Mouse (Mus musculus) CH12.LX (cell line): ENCODE results near the gene Mbtps1. TPM values are rescaled to one million over a fixed set of nuclear protein-coding genes. Genes with fewer than 3 reads are reported as not detected.
A peak's percentile ranks its signal among the peaks of the same experiment; 100 is the strongest.

ENCODE experiments used
- DNase-seq: peaks from one replicate; pipeline ENCODE4 v3.0.0-alpha.2; 2013; ENCODE audit errors: extremely low read depth
- H3K27ac ChIP-seq: 2 replicates; pipeline ENCODE4 v1.5.1; 2012; ENCODE audit warnings: low read depth, mild to moderate bottlenecking, control low read depth, moderate library complexity; ENCODE audit not compliant: insufficient read depth
- H3K27me3 ChIP-seq: replicated peaks from 2 replicates; pipeline ENCODE3; 2012; ENCODE audit warnings: inconsistent platforms
- H3K36me3 ChIP-seq, 2 experiments: replicated peaks in 1 of 2; 2 replicates each; pipeline versions ENCODE3 to v1.6.1; 2012; ENCODE audit warnings: inconsistent platforms in 1 of 2, low read length in 1 of 2, mild to moderate bottlenecking in 1 of 2, mixed read lengths in 1 of 2, moderate library complexity in 1 of 2; ENCODE audit not compliant: control insufficient read depth in 1 of 2, insufficient read depth in 1 of 2
- H3K4me1 ChIP-seq, 2 experiments: 2 replicates each; pipeline ENCODE4 v1.6.1; 2012; ENCODE audit warnings: inconsistent platforms in 1 of 2, moderate library complexity in 1 of 2; ENCODE audit not compliant: insufficient read depth in 2 of 2, control insufficient read depth in 1 of 2
- H3K4me2 ChIP-seq: 2 replicates; pipeline ENCODE4 v1.6.1; 2012; ENCODE audit warnings: low read depth, mild to moderate bottlenecking, control low read depth; ENCODE audit not compliant: poor library complexity, insufficient read depth, severe bottlenecking
- H3K4me3 ChIP-seq, 3 experiments: fragments of 150-350 bp in 1 of 3; sonication (generic) in 1 of 3; replicated peaks in 1 of 3; 2 replicates each; pipeline versions ENCODE3 to v1.5.1; 2011 to 2012; ENCODE audit warnings: low read depth in 2 of 3, low read length in 2 of 3, mild to moderate bottlenecking in 2 of 3, moderate library complexity in 2 of 3, control low read depth in 1 of 3, improper control_type of control experiment in 1 of 3, inconsistent platforms in 1 of 3, mixed read lengths in 1 of 3; ENCODE audit not compliant: poor library complexity in 1 of 3
- H3K79me2 ChIP-seq: replicated peaks from 2 replicates; pipeline ENCODE4 v1.6.1; 2012; ENCODE audit warnings: mild to moderate bottlenecking, moderate library complexity; ENCODE audit not compliant: control insufficient read depth, poor library complexity, insufficient read depth, severe bottlenecking; ENCODE audit errors: extremely low read depth
- H3K9ac ChIP-seq: 2 replicates; pipeline ENCODE4 v1.6.1; 2012; ENCODE audit warnings: low read depth, mild to moderate bottlenecking, control low read depth, moderate library complexity; ENCODE audit not compliant: insufficient read depth
- H3K9me3 ChIP-seq: replicated peaks from 2 replicates; pipeline ENCODE3; 2012; ENCODE audit warnings: low read length, inconsistent platforms, mixed read lengths
- CHD2 ChIP-seq: IDR thresholded peaks from 2 replicates; pipeline ENCODE4 v1.6.1; 2011; ENCODE audit warnings: low read length, improper control_type of control experiment
- CTCF ChIP-seq, 2 experiments: IDR thresholded peaks in 1 of 2; conservative IDR thresholded peaks in 1 of 2; 2 replicates each; pipeline ENCODE4 v1.5.1; 2011 to 2012; ENCODE audit warnings: low read depth in 2 of 2, low read length in 2 of 2, improper control_type of control experiment in 1 of 2, inconsistent platforms in 1 of 2, mild to moderate bottlenecking in 1 of 2, moderate library complexity in 1 of 2
- E2F4 ChIP-seq: IDR thresholded peaks from 2 replicates; pipeline ENCODE4 v1.6.1; 2011; ENCODE audit warnings: low read depth, low read length, improper control_type of control experiment; ENCODE audit not compliant: insufficient replicate concordance
- EP300 ChIP-seq: IDR thresholded peaks from 2 replicates; pipeline ENCODE4 v1.6.1; 2011; ENCODE audit warnings: low read length, improper control_type of control experiment
- ETS1 ChIP-seq: conservative IDR thresholded peaks from 2 replicates; pipeline ENCODE4 v1.6.1; 2012; ENCODE audit warnings: low read depth, mild to moderate bottlenecking, inconsistent platforms, low read length, improper control_type of control experiment, moderate library complexity
- GABPA ChIP-seq: IDR thresholded peaks from 2 replicates; pipeline ENCODE4 v1.6.1; 2012; ENCODE audit warnings: low read depth, low read length, improper control_type of control experiment, inconsistent platforms; ENCODE audit not compliant: insufficient replicate concordance
- JUN ChIP-seq: IDR thresholded peaks from 2 replicates; pipeline ENCODE4 v1.6.1; 2011; ENCODE audit warnings: low read depth, mild to moderate bottlenecking, low read length, improper control_type of control experiment, moderate library complexity; ENCODE audit not compliant: insufficient read depth
- KAT2A ChIP-seq: IDR thresholded peaks from 2 replicates; pipeline ENCODE4 v1.6.1; 2012; ENCODE audit warnings: low read length, improper control_type of control experiment, inconsistent platforms; ENCODE audit not compliant: insufficient replicate concordance
- MAFK ChIP-seq: IDR thresholded peaks from 2 replicates; pipeline ENCODE4 v1.6.1; 2011; ENCODE audit warnings: low read length, improper control_type of control experiment; ENCODE audit not compliant: insufficient replicate concordance
- MAX ChIP-seq: IDR thresholded peaks from 2 replicates; pipeline ENCODE4 v1.6.1; 2011; ENCODE audit warnings: low read length, improper control_type of control experiment
- MAZ ChIP-seq: IDR thresholded peaks from 2 replicates; pipeline ENCODE4 v1.6.1; 2012; ENCODE audit warnings: low read depth, mild to moderate bottlenecking, inconsistent platforms, low read length, improper control_type of control experiment, moderate library complexity
- MXI1 ChIP-seq: IDR thresholded peaks from 2 replicates; pipeline ENCODE4 v1.6.1; 2011; ENCODE audit warnings: mild to moderate bottlenecking, low read depth, low read length, improper control_type of control experiment
- NELFE ChIP-seq: IDR thresholded peaks from 2 replicates; pipeline ENCODE4 v1.6.1; 2011; ENCODE audit warnings: low read depth, low read length, improper control_type of control experiment
- NRF1 ChIP-seq: IDR thresholded peaks from 2 replicates; pipeline ENCODE4 v1.6.1; 2014; ENCODE audit warnings: low read depth, mild to moderate bottlenecking, inconsistent platforms, low read length, improper control_type of control experiment, moderate library complexity
- PAX5 ChIP-seq: IDR thresholded peaks from 2 replicates; pipeline ENCODE4 v1.6.1; 2012; ENCODE audit warnings: low read length, inconsistent platforms, mixed read lengths
- POLR2A ChIP-seq: IDR thresholded peaks from 2 replicates; pipeline ENCODE4 v1.6.1; 2011; ENCODE audit warnings: low read depth, mild to moderate bottlenecking, improper control_type of control experiment, low read length
- POLR2AphosphoS2 ChIP-seq: IDR thresholded peaks from 2 replicates; pipeline ENCODE4 v1.6.1; 2011; ENCODE audit warnings: low read depth, low read length, improper control_type of control experiment
- RCOR1 ChIP-seq: conservative IDR thresholded peaks from 2 replicates; pipeline ENCODE4 v1.6.1; 2012; ENCODE audit warnings: low read depth, mild to moderate bottlenecking, inconsistent platforms, low read length, improper control_type of control experiment
- SIN3A ChIP-seq: IDR thresholded peaks from 2 replicates; pipeline ENCODE4 v1.6.1; 2012; ENCODE audit warnings: low read length, improper control_type of control experiment, inconsistent platforms
- SMC3 ChIP-seq: IDR thresholded peaks from 2 replicates; pipeline ENCODE4 v1.6.1; 2011; ENCODE audit warnings: low read depth, low read length, improper control_type of control experiment
- TBP ChIP-seq: conservative IDR thresholded peaks from 2 replicates; pipeline ENCODE4 v1.6.1; 2011; ENCODE audit warnings: low read depth, low read length, improper control_type of control experiment
- USF2 ChIP-seq: conservative IDR thresholded peaks from 2 replicates; pipeline ENCODE4 v1.6.1; 2011; ENCODE audit warnings: low read depth, low read length, improper control_type of control experiment
- ZC3H11A ChIP-seq: IDR thresholded peaks from 2 replicates; pipeline ENCODE4 v1.6.1; 2012; ENCODE audit warnings: low read depth, mild to moderate bottlenecking, inconsistent platforms, low read length, improper control_type of control experiment
- ZMIZ1 ChIP-seq: IDR thresholded peaks from 2 replicates; pipeline ENCODE4 v1.6.1; 2012; ENCODE audit warnings: low read depth, mild to moderate bottlenecking, inconsistent platforms, low read length, improper control_type of control experiment
- ZNF384 ChIP-seq: IDR thresholded peaks from 2 replicates; pipeline ENCODE4 v1.6.1; 2012; ENCODE audit warnings: low read depth, low read length, improper control_type of control experiment, inconsistent platforms
- dilution Hi-C: fragments of 300-500 bp; cut with MboI; formaldehyde crosslinking; loops from 2 replicates; pipeline ENCODE4 v1.14.3; 2020; ENCODE audit warnings: low sequenced_read_pairs; ENCODE audit not compliant: extremely low pct_unique_long_range_greater_than_20kb, extremely low pct_ligation_motif_present
- in situ Hi-C: fragments of 300-500 bp; cut with MboI; formaldehyde crosslinking; loops from 3 replicates; pipeline ENCODE4 v1.14.3; 2019; ENCODE audit warnings: low sequenced_read_pairs, low pct_ligation_motif_present, low pct_unique_long_range_greater_than_20kb, mixed read lengths
- polyA plus RNA-seq: library from polyadenylated mRNA; unstranded; fragments of >175 nt; gene quantifications from 2 replicates; pipeline ENCODE4 v1.2.1, GENCODE M21; 2012; ENCODE audit warnings: low read depth; ENCODE audit not compliant: insufficient read length
- total RNA-seq, 2 experiments: library from RNA; depleted of rRNA; stranded (reverse); fragments of 300-350 nt in 1 of 2; fragments of >200 nt in 1 of 2; gene quantifications; 2 replicates each; pipeline ENCODE4 v1.2.3; 2012 to 2014

Gene Mbtps1
- total and polyA plus RNA-seq, 3 experiments, result 32.6 to 41.1 (median 40.7) TPM

DNA sequence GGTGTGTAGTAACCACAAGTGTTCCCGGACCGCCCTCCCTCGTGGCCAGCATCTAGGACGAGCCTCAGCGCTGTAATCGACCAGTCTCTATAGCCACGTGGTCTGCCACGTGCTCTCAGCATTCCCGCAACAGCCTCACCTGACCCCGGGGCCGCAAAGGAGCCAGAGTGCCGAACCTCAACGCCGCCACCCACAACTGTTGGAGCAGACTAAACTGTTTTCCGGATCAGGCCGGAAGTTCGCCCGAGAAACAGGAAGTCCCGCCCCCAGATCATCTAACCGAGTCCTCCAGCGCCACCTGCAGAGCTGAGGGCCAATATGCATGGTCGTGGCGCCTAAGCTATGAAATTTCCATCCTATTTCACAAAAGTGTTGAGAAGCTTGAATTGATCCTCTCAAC lies 46.5 kb upstream of the Mbtps1 start, which contains the start of gene Taf1c (continued):
- TF ChIP-seq PAX5 (no peak), USF2 (no peak), EP300 (no peak), MAZ (no peak), ETS1 (0 out of 2 replicates have a peak, but pooled peaks have one; percentile 27), ZC3H11A (no peak), KAT2A (peak; percentile 70; the same call in 1 of the 2 replicates)

DNA sequence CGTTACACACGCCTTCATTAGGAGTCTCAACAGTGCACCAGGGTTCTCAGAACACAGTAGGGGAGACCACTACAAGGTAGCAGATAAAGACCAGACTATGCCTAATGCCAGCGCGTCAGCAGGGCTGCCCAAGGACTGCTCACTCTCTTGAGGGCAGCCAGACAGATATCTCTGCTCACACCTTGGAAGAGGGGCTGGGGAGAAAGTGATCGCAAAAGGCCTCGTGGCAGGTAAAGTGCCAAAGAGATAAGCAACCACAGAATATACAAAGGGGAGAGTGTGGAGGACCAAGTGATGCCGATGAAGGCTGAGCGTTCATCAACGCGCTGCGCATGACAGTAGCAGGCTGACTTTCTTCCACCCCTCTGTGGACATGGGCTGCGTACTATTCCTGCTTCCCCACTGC lies 45.9 kb upstream of the Mbtps1 start:
- H3K4me1 ChIP-seq, result peaks cover 7 to 21% of the 10 kb centered on the region in 2 experiments
- peaks cover 10% of the 10 kb centered on the region for H3K9me3 ChIP-seq
- H3K27ac ChIP-seq, result no peak overlapping the region
- TF ChIP-seq SMC3 (no peak), PAX5 (no peak), MAX (no peak), MXI1 (no peak), POLR2AphosphoS2 (no peak), CTCF (conservative IDR thresholded peaks at IDR 0.05 in 1 of 2, IDR thresholded peaks at IDR 0.05 in 1 of 2; ENCODE audit: low read depth in 2 of 2, low read length in 2 of 2) (no peak), NRF1 (peak; percentile 24; the same call in 1 of the 2 replicates), ZNF384 (no peak), RCOR1 (no peak)
- H3K79me2 ChIP-seq, result peaks cover 10% of the 10 kb centered on the region; the same call in 1 of the 2 replicates
- dilution Hi-C loops (no loop called here), in situ Hi-C loops (loop anchor here (5.0 kb wide), 1 partner anchor 47 kb away; the partner anchor contains the start of gene Mbtps1)
- H3K36me3 ChIP-seq, result peaks cover 34 to 41% of the 10 kb centered on the region in 2 experiments
- peak overlapping the region; percentile 88 for H3K9ac ChIP-seq
- H3K4me3 ChIP-seq, result peak overlapping the region; percentile 80 to 93 (median 87)
- peak overlapping the region; percentile 81 for H3K4me2 ChIP-seq
- H3K27me3 ChIP-seq, result peaks cover 4% of the 10 kb centered on the region
- DNase-seq, result no peak

DNA sequence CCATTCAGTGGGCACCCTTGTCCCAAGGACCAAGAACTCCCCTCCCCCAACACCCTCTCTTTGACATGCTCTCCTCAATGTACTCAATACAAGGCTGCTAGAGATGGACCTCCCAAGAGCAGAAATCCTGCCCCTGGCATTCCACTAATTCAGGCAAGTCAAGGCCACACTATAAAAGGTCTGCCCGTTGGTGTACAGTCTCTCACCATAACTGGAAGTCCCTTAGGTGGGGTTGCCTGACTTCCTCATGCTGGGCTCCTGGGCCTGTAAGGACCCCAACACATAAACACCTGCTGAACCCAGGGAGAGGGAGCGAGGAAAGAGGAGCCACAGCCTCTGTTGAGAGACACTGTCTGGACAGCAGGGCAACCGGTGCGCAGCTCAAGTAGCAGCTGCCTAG lies 45.2 kb upstream of the Mbtps1 start:
- H3K27ac ChIP-seq, result no peak overlapping the region
- dilution Hi-C loops (no loop called here), in situ Hi-C loops (loop anchor here (5.0 kb wide), 1 partner anchor 46 kb away; the partner anchor contains the start of gene Mbtps1)
- DNase-seq, result no peak
- H3K9me3 ChIP-seq, result peaks cover 6% of the 10 kb centered on the region
- TF ChIP-seq TBP, result no peak
- TF ChIP-seq JUN, result no peak
- TF ChIP-seq GABPA, result no peak
- TF ChIP-seq NELFE, result no peak
- TF ChIP-seq POLR2A, result no peak
- no peak for TF ChIP-seq ZMIZ1
- no peak for TF ChIP-seq MAFK
- no peak for TF ChIP-seq ZNF384
- no peak for TF ChIP-seq CHD2
- no peak for TF ChIP-seq SIN3A
- no peak for TF ChIP-seq E2F4
- TF ChIP-seq, all 38 proteins: peak for 0
- peaks cover 10% of the 10 kb centered on the region; the same call in 1 of the 2 replicates for H3K79me2 ChIP-seq
- peak overlapping the region in 2 of 3 experiments; percentile 80 to 87 for H3K4me3 ChIP-seq
- H3K36me3 ChIP-seq, result peaks cover 40 to 47% of the 10 kb centered on the region in 2 experiments
- H3K27me3 ChIP-seq, result peaks cover 4% of the 10 kb centered on the region
- no peak overlapping the region; the same call in 1 of the 2 replicates for H3K9ac ChIP-seq
- peaks cover 7 to 21% of the 10 kb centered on the region in 2 experiments for H3K4me1 ChIP-seq
- peak overlapping the region; percentile 81; the same call in 1 of the 2 replicates for H3K4me2 ChIP-seq
